23 mouse cellular contexts compared by ENCODE assay signal in the genomic region with DNA sequence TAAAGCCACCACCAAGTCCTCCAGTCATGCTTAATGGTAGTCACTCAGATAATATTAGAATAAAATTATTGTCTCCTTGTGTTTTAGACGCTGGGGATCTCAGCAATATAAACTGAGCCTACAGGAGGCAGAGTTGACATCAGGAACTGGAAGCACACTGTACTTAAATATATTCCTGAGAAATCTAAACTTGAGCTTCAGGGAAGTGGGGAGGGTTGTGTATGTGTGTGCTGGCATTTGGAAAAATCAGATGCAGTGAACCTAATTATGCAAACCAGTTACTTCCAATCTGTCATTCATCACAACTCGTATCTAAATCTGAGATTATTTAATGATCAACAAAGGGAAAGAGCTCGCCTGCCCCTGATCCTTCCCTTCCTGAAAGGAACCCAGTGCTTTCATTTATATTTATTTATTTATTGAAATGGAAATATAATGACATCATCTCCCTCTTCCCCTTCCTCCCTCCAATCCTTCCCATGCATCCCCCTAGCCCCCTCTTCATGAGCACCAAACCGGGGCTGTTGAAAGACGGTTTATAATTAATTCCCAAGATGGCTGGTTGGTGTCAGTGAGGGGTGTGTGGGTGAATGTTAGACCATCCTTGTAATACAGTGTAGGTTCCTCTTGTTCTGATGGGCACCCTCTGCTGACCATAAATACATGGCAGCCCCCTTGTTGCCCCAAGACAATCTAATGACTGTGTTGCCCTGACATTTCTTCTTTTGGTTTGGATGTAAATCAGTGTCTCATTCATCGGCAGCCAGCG.
DNase-seq lines count a peak whose midpoint lies in the region; ATAC-seq lines count a peak whose summit lies in the region.
"Had no signal": no experiment of that assay in that cellular context is flagged by ENCODE, and none has a peak within 500 bp of the region (broad histone marks: within the 10 kb centered on the region; RNA-seq: fewer than 3 reads in every experiment).

No protein-coding gene starts in this region.

- peak; percentile 25 for DNase-seq in heart, adult 11 months
- no peak for DNase-seq in heart, adult 9 months (ENCODE audit: low spot score in 2 of 2)
- no peak for DNase-seq in midbrain, embryonic 10.5 days (ENCODE audit: low spot score)
- DNase-seq in midbrain, embryonic 14.5 days, result no peak
- DNase-seq in left cerebral cortex, postnatal 25 days (ENCODE audit: low spot score in 2 of 2), result no peak
- DNase-seq: cerebellum, adult 18-20 months; cerebellum, postnatal 14 days; gastrocnemius, adult 2 months; heart, postnatal 10 days; kidney, postnatal 36 days; layer of hippocampus, adult 9-11 months; lung, embryonic 14.5 days had no signal

- intact Hi-C loops in left cerebral cortex, postnatal 25 days (cut with DNase I), result no loop called here

- no peaks in the 10 kb centered on the region for H3K36me3 ChIP-seq in midbrain, embryonic 13.5 days
- no peaks in the 10 kb centered on the region for H3K36me3 ChIP-seq in midbrain, embryonic 10.5 days
- no peaks in the 10 kb centered on the region for H3K36me3 ChIP-seq in midbrain, embryonic 14.5 days (ENCODE audit: control insufficient read depth, insufficient read depth, low read length)
- H3K36me3 ChIP-seq: embryonic facial prominence, embryonic 12.5 days; G1E; heart, embryonic 12.5 days; limb, embryonic 15.5 days; neural tube, embryonic 12.5 days had no signal

- H3K9ac ChIP-seq in midbrain, embryonic 13.5 days (replicated peaks), result no peak overlapping the region
- no peak overlapping the region for H3K9ac ChIP-seq in midbrain, embryonic 14.5 days (replicated peaks; ENCODE audit: low read length)
- H3K9ac ChIP-seq: embryonic facial prominence, embryonic 12.5 days; heart, embryonic 12.5 days; limb, embryonic 15.5 days; liver, embryonic 14.5 days; lung, embryonic 14.5 days; neural tube, embryonic 12.5 days had no signal

- H3K4me2 ChIP-seq in midbrain, embryonic 13.5 days (replicated peaks), result no peak overlapping the region
- no peak overlapping the region for H3K4me2 ChIP-seq in midbrain, embryonic 14.5 days (ENCODE audit: low read length)
- H3K4me2 ChIP-seq: embryonic facial prominence, embryonic 12.5 days; heart, embryonic 12.5 days; limb, embryonic 15.5 days; lung, embryonic 14.5 days; neural tube, embryonic 12.5 days had no signal

- peak; percentile 72 for ATAC-seq in midbrain, embryonic 13.5 days
- ATAC-seq in midbrain, embryonic 14.5 days (ENCODE audit: low FRiP score, low TSS enrichment), result peak; percentile 46; the same call in 1 of the 2 replicates
- ATAC-seq in CD4-positive, CD25-positive, alpha-beta regulatory T cell, adult 4 months, result no peak
- ATAC-seq: intestine, postnatal 0 days; Patski had no signal

- peak overlapping the region; percentile 60; the same call in 1 of the 2 replicates for H3K27ac ChIP-seq in midbrain, embryonic 13.5 days
- H3K27ac ChIP-seq in midbrain, embryonic 10.5 days (replicated peaks), result no peak overlapping the region
- peak overlapping the region; percentile 21; the same call in 1 of the 2 replicates for H3K27ac ChIP-seq in midbrain, embryonic 14.5 days (replicated peaks; ENCODE audit: low read depth, low read length)
- H3K27ac ChIP-seq: embryonic facial prominence, embryonic 12.5 days; gastrocnemius, adult 2 months; limb, embryonic 15.5 days; liver, embryonic 14.5 days; neural tube, embryonic 12.5 days had no signal

- WGBS in midbrain, embryonic 13.5 days, result 60% methylated on average over 7 of the region's 7 CpGs
- WGBS in midbrain, embryonic 10.5 days, result 86% methylated on average over 7 of the region's 7 CpGs
- 54% methylated on average over 7 of the region's 7 CpGs for WGBS in midbrain, embryonic 14.5 days

- peaks cover 10% of the 10 kb centered on the region for H3K4me1 ChIP-seq in midbrain, embryonic 13.5 days (replicated peaks)
- peaks cover 4% of the 10 kb centered on the region for H3K4me1 ChIP-seq in midbrain, embryonic 10.5 days
- H3K4me1 ChIP-seq in midbrain, embryonic 14.5 days (ENCODE audit: control insufficient read depth, insufficient read depth, low read length), result no peaks in the 10 kb centered on the region; the same call in 1 of the 2 replicates
- H3K4me1 ChIP-seq: embryonic facial prominence, embryonic 12.5 days; heart, embryonic 12.5 days; limb, embryonic 15.5 days; neural tube, embryonic 12.5 days had no signal

- no peaks in the 10 kb centered on the region for H3K27me3 ChIP-seq in midbrain, embryonic 13.5 days
- no peaks in the 10 kb centered on the region for H3K27me3 ChIP-seq in midbrain, embryonic 10.5 days (ENCODE audit: low read depth, poor library complexity, severe bottlenecking)
- no peaks in the 10 kb centered on the region for H3K27me3 ChIP-seq in midbrain, embryonic 14.5 days (ENCODE audit: control insufficient read depth, insufficient read depth, low read length)
- H3K27me3 ChIP-seq: CH12.LX; embryonic facial prominence, embryonic 12.5 days; heart, embryonic 12.5 days; limb, embryonic 15.5 days; neural tube, embryonic 12.5 days; Patski had no signal

- H3K9me3 ChIP-seq in midbrain, embryonic 13.5 days, result no peaks in the 10 kb centered on the region
- no peaks in the 10 kb centered on the region for H3K9me3 ChIP-seq in midbrain, embryonic 10.5 days (replicated peaks)
- H3K9me3 ChIP-seq in midbrain, embryonic 14.5 days (ENCODE audit: control insufficient read depth, low read length), result no peaks in the 10 kb centered on the region
- H3K9me3 ChIP-seq: embryonic facial prominence, embryonic 12.5 days; heart, embryonic 12.5 days; limb, embryonic 15.5 days; neural tube, embryonic 12.5 days had no signal

- H3K4me3 ChIP-seq in midbrain, embryonic 13.5 days (replicated peaks), result no peak overlapping the region
- H3K4me3 ChIP-seq in midbrain, embryonic 10.5 days, result no peak overlapping the region
- no peak overlapping the region for H3K4me3 ChIP-seq in midbrain, embryonic 14.5 days (replicated peaks; ENCODE audit: low read depth, low read length)
- H3K4me3 ChIP-seq: embryonic facial prominence, embryonic 12.5 days; gastrocnemius, adult 2 months; heart, embryonic 12.5 days; limb, embryonic 15.5 days; neural tube, embryonic 12.5 days had no signal
